Mouse (Mus musculus): Measurements from ENCODE around the gene Rnf20.

Rnf20 gene

DNA sequence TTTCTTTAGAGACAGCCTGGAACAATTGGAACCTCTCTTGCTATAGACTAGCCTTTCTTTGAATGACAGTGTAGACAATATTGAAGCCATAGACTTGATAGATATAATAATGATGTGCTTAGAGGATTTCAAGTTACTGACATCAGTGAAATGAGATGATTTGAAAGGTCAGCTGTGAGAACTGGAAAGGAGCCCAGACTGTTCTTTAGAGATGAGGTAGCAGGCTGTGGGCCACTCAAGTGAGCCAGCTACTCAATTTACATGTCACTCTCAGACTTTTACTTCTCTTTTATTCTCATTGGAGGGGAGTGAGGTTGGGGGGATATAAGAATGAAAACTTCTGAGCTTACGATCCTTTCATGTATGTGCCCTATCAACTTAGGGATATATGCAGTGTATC, 27.6 kb downstream of the Rnf20 start:
- no peak for DNase-seq (ENCODE audit: low read depth, low spot score)

DNA sequence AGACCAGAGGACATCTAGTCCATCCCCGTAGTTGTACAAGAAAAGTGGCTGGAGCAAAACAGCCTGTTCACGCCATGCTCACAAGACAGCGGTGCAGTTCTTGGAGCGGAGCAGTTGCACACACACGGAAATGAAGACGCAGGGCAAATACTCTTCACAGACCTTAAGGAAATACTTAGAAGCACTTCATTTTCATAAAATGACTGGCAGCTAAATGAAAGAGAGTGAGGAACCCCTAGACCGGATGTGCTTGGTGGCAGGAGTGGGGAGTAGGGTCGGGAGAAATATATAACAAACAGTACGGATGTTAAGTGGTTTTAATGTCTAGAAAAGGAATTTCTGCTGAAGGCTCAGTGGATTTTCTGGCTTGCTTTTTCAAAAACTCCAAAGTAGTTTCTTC, 29.9 kb downstream of the Rnf20 start:
- no peak for DNase-seq (ENCODE audit: low read depth, low spot score)

DNA sequence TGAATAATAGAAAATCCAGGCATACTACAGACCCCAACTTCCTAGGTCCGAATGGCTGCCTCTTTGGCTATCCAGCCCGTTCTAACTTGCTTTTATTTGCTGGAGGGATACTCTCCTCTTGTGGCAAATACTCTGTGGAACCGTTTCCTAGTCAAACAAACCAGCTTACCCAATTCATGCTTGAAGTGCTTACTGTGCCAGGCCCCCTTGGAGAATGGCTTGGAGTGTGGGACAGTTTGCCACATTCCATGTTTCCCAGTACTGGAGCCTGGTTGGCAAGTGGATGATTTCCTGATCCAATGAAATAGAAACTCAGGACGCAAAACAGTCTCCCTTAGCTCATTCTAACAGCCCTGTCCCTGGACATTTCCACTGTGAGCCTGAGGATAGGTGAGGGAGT, 30.4 kb downstream of the Rnf20 start:
- DNase-seq (ENCODE audit: low read depth, low spot score), result no peak

DNA sequence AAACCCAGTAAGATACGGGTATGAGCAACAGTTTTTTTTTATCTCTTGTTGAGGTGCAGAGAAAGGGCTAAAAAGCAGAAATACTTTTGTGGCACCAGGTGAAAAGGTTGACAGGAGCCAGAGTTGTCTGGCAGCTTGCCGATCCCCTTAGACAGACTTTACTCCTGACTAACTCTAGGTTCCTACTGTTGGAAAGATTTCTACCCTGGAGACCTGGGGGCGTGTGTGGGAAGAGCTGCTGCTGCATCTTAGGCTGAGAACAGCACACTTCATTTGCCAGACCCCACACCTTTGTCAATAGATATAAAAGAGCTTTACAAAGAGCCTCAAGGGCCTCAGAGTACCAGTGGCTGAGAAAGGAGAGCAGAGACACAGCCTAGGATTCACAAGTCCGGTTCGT, 33.0 kb downstream of the Rnf20 start:
- DNase-seq (ENCODE audit: low read depth, low spot score), result no peak

DNA sequence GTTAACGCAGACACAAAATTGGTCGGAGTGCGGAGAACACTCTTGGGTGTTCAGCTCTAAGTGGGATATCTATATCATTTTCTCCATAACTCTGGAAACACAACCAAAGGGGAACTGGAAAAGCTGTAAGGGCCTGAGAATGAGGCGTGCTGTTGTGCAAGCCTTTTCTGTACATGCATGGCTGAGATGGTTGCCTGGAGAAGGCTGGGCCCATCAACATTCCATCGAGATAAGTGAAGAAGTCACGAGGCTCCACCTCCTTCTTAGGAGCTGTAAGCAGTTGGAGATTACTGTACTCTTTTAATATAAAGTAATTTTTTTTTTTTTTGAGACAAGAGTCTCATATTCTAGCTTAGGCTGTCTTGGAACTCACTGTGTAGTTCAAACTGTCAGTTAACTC, 44.3 kb downstream of the Rnf20 start:
- DNase-seq (ENCODE audit: low read depth, low spot score), result no peak

DNA sequence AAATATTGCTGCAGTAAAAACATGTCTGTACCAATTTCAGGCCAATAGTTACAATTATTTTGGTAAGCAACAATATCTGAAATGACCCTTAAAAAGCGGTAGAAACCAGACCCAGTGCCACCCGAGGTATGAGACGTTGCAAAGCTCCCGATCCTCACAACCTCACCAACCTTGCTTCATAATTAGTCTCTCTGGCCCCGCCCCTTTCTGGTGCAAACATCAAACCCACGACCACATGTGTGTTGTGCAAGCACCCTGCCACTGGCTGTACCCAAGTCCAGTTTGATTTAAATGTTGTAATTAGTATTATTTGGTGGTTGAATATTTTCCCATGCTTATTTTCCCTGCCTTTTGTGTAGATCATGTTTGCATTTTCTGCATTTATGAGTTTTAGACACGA, 45.0 kb downstream of the Rnf20 start:
- DNase-seq (ENCODE audit: low read depth, low spot score), result no peak

DNA sequence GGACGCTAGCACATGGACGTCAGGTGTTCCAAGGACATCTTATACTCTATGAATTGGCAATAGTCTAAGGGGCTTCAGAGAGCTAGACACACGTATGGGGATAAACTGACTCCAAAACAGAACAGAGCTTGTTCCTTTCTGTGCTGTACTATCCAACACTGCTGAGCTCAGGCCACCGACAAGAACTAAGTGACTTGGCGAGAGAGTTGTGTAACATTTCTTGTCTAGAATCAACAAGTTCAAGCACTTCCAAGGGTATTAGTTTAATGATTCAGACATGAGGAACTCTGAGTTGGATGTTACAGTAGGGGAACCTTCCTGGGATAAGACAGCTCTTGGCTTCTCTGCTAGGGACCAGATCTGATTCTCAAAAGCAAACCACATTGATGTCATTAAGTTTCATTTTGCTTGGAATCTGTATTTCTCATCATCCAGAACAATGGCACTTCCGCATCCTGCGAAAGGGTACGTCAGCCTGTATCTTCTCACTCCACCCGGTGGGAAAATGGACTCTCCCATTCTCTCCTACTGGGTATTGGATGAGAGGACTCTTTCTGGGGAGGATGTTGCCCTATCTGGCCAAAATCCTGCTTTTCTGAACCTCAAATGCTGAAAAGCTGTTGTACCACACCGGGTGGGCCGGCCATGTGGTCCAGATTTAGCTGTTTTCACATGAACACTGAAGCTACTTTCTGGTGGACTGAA, 48.5 kb downstream of the Rnf20 start:
- DNase-seq (ENCODE audit: low read depth, low spot score), result no peak

DNA sequence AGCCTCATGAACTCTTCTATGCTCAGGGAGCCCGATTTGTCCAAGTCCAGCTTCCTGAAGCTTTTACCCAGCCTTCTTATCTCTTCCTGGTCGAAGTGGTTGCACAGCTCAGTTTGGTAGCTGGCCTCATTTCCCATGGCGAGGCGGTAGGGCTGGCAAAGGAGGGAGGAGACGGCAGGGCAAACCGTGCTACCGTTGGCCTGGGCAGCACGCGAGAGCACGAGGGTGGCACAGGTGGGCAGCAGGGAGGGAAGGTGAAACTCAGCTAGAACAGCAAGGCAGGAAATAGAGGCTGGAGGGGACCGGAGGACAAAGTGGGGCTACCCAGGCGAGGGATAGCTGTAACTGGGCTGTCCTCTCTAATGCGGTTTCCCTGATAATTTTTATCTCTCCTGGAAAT, 50.0 kb downstream of the Rnf20 start, which contains the start of gene Ppp3r2:
TSS of gene Ppp3r2 (minus strand) at position 213 of the 400 bp plus-strand sequence.
- DNase-seq (ENCODE audit: low read depth, low spot score), result no peak

DNA sequence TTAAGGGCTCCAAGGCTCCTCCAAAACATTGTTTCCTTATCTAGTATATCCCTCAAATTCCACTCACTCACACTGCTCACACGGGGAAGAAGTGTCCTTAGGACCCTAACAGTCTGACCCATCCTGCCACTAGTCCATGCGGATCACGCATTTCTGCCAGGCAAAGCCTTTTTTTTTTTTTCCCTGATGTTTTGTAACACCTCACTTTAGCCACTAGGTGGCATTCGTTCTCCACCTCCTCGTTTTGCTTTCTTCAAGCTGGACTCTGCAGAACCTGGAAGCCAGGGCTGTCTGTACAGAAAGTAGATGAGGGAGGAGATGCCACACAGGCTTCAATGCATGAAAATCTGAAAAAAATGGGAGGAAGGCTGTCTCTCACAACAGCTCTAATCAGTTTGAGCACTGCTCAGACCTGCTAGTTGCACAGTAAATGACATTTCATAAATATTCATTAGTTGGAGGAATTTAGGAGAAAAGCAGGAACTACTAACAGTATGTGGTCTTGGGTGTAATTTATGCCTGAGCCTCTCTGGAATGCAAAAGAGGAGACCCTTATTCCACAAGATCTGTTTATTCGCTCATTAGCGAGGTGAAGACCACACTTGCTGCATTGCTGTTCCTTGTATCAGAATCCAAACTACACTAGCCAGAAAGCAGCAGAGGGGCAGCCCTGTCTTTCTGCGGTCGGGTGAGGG, 56.9 kb downstream of the Rnf20 start:
- peak; percentile 54 for DNase-seq (ENCODE audit: low read depth, low spot score)

DNA sequence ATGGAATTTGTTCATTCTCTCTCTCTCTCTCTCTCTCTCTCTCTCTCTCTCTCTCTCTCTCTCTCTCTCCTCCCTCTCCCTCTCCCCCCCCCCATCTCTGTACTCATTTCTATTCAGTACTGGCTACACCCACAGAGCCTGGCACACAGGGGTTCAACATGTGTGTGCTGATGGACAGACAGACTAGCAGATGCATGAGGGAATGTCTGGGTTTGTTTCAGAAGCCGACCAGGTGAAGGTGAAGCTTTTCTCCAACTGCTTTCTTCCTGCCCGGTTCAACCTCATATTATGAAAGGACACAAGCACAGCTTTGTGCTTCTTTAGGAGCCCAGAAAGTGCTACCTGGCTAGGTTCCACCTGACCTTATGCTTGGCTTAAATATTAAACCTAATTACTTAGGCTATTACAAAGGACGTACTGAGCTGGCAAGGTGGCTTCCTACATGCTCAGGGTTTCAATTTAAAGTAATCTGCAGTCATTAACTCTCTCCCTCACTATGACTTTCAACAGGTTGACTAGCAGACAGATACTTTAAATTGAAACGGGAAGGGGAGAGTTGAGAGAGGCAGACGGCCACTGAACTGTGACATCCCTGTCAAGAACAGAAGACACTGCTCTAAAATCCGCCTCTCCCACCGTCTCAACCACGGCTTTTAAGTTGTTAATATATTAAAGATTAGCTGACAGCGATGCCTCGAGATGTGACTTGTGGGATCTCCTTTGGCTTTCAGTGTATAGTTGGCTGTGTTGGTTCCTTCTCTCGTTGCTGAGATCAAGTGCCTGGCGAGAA, 59.8 kb downstream of the Rnf20 start:
- no peak for DNase-seq (ENCODE audit: low read depth, low spot score)
